Mouse (Mus musculus): ENCODE data around the gene Ttc25. TPM values are rescaled to one million over a fixed set of nuclear protein-coding genes. Genes with fewer than 3 reads are reported as not detected.

Ttc25 gene
- 0.86 and 0.92 TPM in 2 replicates for polyA plus RNA-seq (2012; rRNA removed)

GRCm38 (mm10) chr11:100544832-100545745, at the start of gene Ttc25:
Ttc25 (plus strand) TSS chr11:100545607.
- Histone ChIP-seq H3K27ac (ENCODE audit: insufficient read depth, low read length) (no peak within 1 kb of the TSS), H3K27me3 (ENCODE audit: control insufficient read depth, insufficient read depth, low read length) (peaks cover 1% of the 10 kb centered on the region; the same call in 1 of the 2 replicates)
- no peak for TF ChIP-seq POLR2A (IDR thresholded peaks at IDR 0.05; ENCODE audit: borderline replicate concordance, insufficient read depth, low read length)
- no peak for TF ChIP-seq CTCF (IDR thresholded peaks at IDR 0.05; ENCODE audit: borderline replicate concordance, insufficient read depth, low read depth, low read length)

GRCm38 (mm10) chr11:100500241-100500640, 45.2 kb upstream of the Ttc25 start:
- 92% methylated on average over 3 of the region's 3 CpGs for WGBS
- no peaks in the 10 kb centered on the region for H3K4me1 ChIP-seq (ENCODE audit: control insufficient read depth, insufficient read depth, low read length)
- H3K27me3 ChIP-seq (ENCODE audit: control insufficient read depth, insufficient read depth, low read length): no peaks in the 10 kb centered on the region
- H3K4me3 ChIP-seq (replicated peaks; ENCODE audit: insufficient read depth, low read depth, low read length): no peak overlapping the region
- no peak for TF ChIP-seq CTCF (IDR thresholded peaks at IDR 0.05; ENCODE audit: borderline replicate concordance, insufficient read depth, low read depth, low read length)
- TF ChIP-seq POLR2A (IDR thresholded peaks at IDR 0.05; ENCODE audit: borderline replicate concordance, insufficient read depth, low read length): no peak
- no peak for DNase-seq
- no peak overlapping the region for H3K27ac ChIP-seq (ENCODE audit: insufficient read depth, low read length)

More at GRCm38 (mm10) chr11:100544832-100545745, at the start of gene Ttc25:
- Histone ChIP-seq H3K4me1 (ENCODE audit: control insufficient read depth, insufficient read depth, low read length) (no peaks in the 10 kb centered on the region), H3K4me3 (replicated peaks; ENCODE audit: insufficient read depth, low read depth, low read length) (peak within 1 kb of the TSS; percentile 44)
- DNase-seq: peak; percentile 44 to 52
- WGBS: 5% methylated on average over 28 of the region's 28 CpGs

GRCm38 (mm10) chr11:100500651-100501050, 44.8 kb upstream of the Ttc25 start:
- WGBS: 91% methylated on average over 7 of the region's 7 CpGs
- no peak for DNase-seq
- H3K27ac ChIP-seq (ENCODE audit: insufficient read depth, low read length): no peak overlapping the region
- H3K27me3 ChIP-seq (ENCODE audit: control insufficient read depth, insufficient read depth, low read length): no peaks in the 10 kb centered on the region
- H3K4me1 ChIP-seq (ENCODE audit: control insufficient read depth, insufficient read depth, low read length): no peaks in the 10 kb centered on the region
- H3K4me3 ChIP-seq (replicated peaks; ENCODE audit: insufficient read depth, low read depth, low read length): no peak overlapping the region
- TF ChIP-seq CTCF (IDR thresholded peaks at IDR 0.05; ENCODE audit: borderline replicate concordance, insufficient read depth, low read depth, low read length) (no peak), POLR2A (IDR thresholded peaks at IDR 0.05; ENCODE audit: borderline replicate concordance, insufficient read depth, low read length) (no peak)

GRCm38 (mm10) chr11:100501321-100501720, 44.1 kb upstream of the Ttc25 start:
- no peaks in the 10 kb centered on the region for H3K27me3 ChIP-seq (ENCODE audit: control insufficient read depth, insufficient read depth, low read length)
- H3K4me3 ChIP-seq (replicated peaks; ENCODE audit: insufficient read depth, low read depth, low read length): no peak overlapping the region
- H3K4me1 ChIP-seq (ENCODE audit: control insufficient read depth, insufficient read depth, low read length): no peaks in the 10 kb centered on the region
- H3K27ac ChIP-seq (ENCODE audit: insufficient read depth, low read length): no peak overlapping the region
- TF ChIP-seq CTCF (IDR thresholded peaks at IDR 0.05; ENCODE audit: borderline replicate concordance, insufficient read depth, low read depth, low read length) (no peak), POLR2A (IDR thresholded peaks at IDR 0.05; ENCODE audit: borderline replicate concordance, insufficient read depth, low read length) (no peak)
- 65% methylated on average over 6 of the region's 6 CpGs for WGBS
- no peak for DNase-seq

- no peak for DNase-seq
- no peak overlapping the region for H3K4me3 ChIP-seq (replicated peaks; ENCODE audit: insufficient read depth, low read depth, low read length)
- H3K4me1 ChIP-seq (ENCODE audit: control insufficient read depth, insufficient read depth, low read length): no peaks in the 10 kb centered on the region
- WGBS: 80% methylated on average over 12 of the region's 12 CpGs
- H3K27ac ChIP-seq (ENCODE audit: insufficient read depth, low read length): no peak overlapping the region
- no peak for TF ChIP-seq POLR2A (IDR thresholded peaks at IDR 0.05; ENCODE audit: borderline replicate concordance, insufficient read depth, low read length)
- TF ChIP-seq CTCF (IDR thresholded peaks at IDR 0.05; ENCODE audit: borderline replicate concordance, insufficient read depth, low read depth, low read length): no peak
- H3K27me3 ChIP-seq (ENCODE audit: control insufficient read depth, insufficient read depth, low read length): no peaks in the 10 kb centered on the region
Observed at GRCm38 (mm10) chr11:100504990-100505660, 40.3 kb upstream of the Ttc25 start.

GRCm38 (mm10) chr11:100505997-100506396, 39.4 kb upstream of the Ttc25 start:
- no peak for TF ChIP-seq CTCF (IDR thresholded peaks at IDR 0.05; ENCODE audit: borderline replicate concordance, insufficient read depth, low read depth, low read length)
- no peak for TF ChIP-seq POLR2A (IDR thresholded peaks at IDR 0.05; ENCODE audit: borderline replicate concordance, insufficient read depth, low read length)
- DNase-seq: no peak
- H3K4me1 ChIP-seq (ENCODE audit: control insufficient read depth, insufficient read depth, low read length): no peaks in the 10 kb centered on the region
- H3K27ac ChIP-seq (ENCODE audit: insufficient read depth, low read length): no peak overlapping the region
- H3K4me3 ChIP-seq (replicated peaks; ENCODE audit: insufficient read depth, low read depth, low read length): no peak overlapping the region
- WGBS: 96% methylated on average over 8 of the region's 8 CpGs
- no peaks in the 10 kb centered on the region for H3K27me3 ChIP-seq (ENCODE audit: control insufficient read depth, insufficient read depth, low read length)

GRCm38 (mm10) chr11:100510556-100510955, 34.9 kb upstream of the Ttc25 start:
- Histone ChIP-seq H3K4me3 (replicated peaks; ENCODE audit: insufficient read depth, low read depth, low read length) (no peak overlapping the region), H3K4me1 (ENCODE audit: control insufficient read depth, insufficient read depth, low read length) (no peaks in the 10 kb centered on the region; the same call in 1 of the 2 replicates), H3K27me3 (ENCODE audit: control insufficient read depth, insufficient read depth, low read length) (no peaks in the 10 kb centered on the region), H3K27ac (ENCODE audit: insufficient read depth, low read length) (no peak overlapping the region)
- DNase-seq: no peak
- WGBS: 98% methylated on average over 2 of the region's 2 CpGs
- TF ChIP-seq CTCF (IDR thresholded peaks at IDR 0.05; ENCODE audit: borderline replicate concordance, insufficient read depth, low read depth, low read length): no peak
- TF ChIP-seq POLR2A (IDR thresholded peaks at IDR 0.05; ENCODE audit: borderline replicate concordance, insufficient read depth, low read length): no peak
